Mouse (Mus musculus) small intestine, adult 2 months (tissue): ENCODE results near the gene Sec14l2.

Source experiments
- CTCF ChIP-seq: fragments of 200-500 bp; IDR thresholded peaks from 2 replicates; pipeline ENCODE4 v1.5.1; 2012; ENCODE audit warnings: low read depth, mild to moderate bottlenecking, control low read depth, inconsistent platforms, low read length, moderate library complexity, mixed read lengths; ENCODE audit not compliant: insufficient replicate concordance, insufficient read length; ENCODE audit errors: extremely low read depth
- POLR2A ChIP-seq: fragments of 200-500 bp; IDR thresholded peaks from 2 replicates; pipeline ENCODE4 v1.6.1; 2012; ENCODE audit warnings: low read depth, mild to moderate bottlenecking, control low read depth, inconsistent platforms, low read length, moderate library complexity

- no peak for TF ChIP-seq CTCF
- no peak for TF ChIP-seq POLR2A
Observed at GRCm38 (mm10) chr11:4108691-4109090, 14.5 kb downstream of the Sec14l2 start.
